Mouse (Mus musculus) adrenal gland, adult 2 months (tissue): Measurements from ENCODE around the gene Zbtb7b. TPM values are rescaled to one million over a fixed set of nuclear protein-coding genes. Genes with fewer than 3 reads are reported as not detected.
"Not testable (repeated sequence)": the region's sequence is repeated elsewhere in the genome, so short reads cannot be mapped to it uniquely, and the experiment has no call there.

Source experiments
- DNase-seq: peaks from one replicate; pipeline ENCODE4 v3.0.0; 2021
- long read RNA-seq: library from polyadenylated mRNA; stranded (forward); transcript quantifications from one replicate; pipeline ENCODE4 v2.0.0, GENCODE M21; 2021
- polyA plus RNA-seq: library from polyadenylated mRNA; depleted of rRNA; stranded (reverse); fragments of >200 nt; gene quantifications from 2 replicates; pipeline ENCODE4 v1.2.3, GENCODE M21; 2012; rRNA removed
- total RNA-seq, 2 experiments: library from RNA; stranded (reverse); gene quantifications; 2 replicates each; pipeline ENCODE4 v1.2.3; 2021

Zbtb7b gene
- total RNA-seq: 100 to 1,000 TPM in 1 of 2 experiments, 10 to 100 TPM in 1; 84.0 to 102 TPM
- 117 and 121 TPM in 2 replicates for polyA plus RNA-seq
- long read RNA-seq, partial matches to known transcripts: 18 of 33 reads
- long read RNA-seq, other reads (novel, unspliced or antisense): 13 of 33 reads

DNA sequence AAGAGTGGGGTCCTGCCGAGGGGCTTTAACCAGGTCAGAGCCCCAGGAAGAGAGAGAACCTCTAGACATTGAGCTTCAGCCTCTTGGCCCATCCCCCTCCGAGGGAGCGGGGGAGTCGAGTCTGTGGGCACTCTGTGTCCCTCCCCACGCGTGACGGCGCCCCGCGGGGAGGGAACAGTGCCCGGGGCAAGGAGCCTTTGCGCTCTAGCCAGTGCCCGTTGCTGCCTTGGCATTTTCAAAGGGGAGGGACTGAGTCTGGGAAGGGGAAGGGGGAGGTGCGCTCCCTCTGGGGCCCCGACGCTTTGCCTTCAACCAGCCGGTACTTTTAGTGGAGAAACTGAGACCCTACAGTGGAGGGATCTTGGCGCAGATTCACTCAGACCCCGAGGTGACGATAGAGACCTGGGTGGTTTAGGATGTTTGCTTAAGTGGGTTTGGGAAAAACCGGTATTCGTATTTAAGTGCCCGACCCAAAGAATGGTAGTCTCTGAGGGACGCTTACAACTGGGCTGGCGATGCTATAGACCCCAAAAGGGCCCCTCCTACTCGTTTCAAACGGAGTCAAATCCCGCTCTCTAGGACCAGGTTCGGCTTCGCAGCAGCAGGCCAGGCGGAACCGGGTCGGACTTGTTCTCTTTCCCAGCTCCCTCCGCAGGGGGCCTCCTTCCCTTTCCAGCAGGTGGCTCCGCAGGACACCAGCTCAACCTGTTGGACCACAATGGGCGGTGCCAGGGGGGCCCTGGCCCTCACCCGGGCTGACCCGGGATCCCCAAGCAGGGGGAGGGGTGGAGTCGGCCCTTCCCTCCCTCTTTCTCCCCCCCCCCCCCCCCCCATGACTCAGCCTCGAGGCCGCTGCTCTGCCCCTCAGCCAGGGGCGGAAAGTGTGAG is at the start of gene Zbtb7b:
Gene Zbtb7b (minus strand): TSS at position 771 of the 888 bp plus-strand sequence.
- DNase-seq: peak; percentile 93

GRCm38 (mm10) chr3:89440691-89441090 is 46.1 kb upstream of the Zbtb7b start:
- peak; percentile 78 for DNase-seq

DNA sequence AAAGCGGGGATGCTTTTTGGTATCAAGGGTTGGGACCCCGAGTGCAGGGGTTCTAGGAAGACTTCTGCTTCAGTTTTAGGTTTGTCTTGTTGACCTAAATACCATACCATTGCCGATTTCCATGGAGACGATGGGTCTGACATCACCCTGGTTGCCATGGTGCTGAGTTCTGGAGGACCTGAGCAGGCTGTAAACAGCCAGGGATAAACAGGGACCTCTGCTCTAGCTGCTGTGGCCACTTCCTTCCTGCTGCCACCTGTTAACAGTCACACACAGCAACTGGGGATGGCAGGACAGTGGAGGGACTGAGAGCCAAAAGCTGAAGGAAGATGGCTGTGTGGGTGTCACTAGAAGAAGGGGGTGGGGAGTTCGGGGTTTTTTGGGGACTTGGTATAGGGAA is 42.7 kb upstream of the Zbtb7b start:
- no peak for DNase-seq

DNA sequence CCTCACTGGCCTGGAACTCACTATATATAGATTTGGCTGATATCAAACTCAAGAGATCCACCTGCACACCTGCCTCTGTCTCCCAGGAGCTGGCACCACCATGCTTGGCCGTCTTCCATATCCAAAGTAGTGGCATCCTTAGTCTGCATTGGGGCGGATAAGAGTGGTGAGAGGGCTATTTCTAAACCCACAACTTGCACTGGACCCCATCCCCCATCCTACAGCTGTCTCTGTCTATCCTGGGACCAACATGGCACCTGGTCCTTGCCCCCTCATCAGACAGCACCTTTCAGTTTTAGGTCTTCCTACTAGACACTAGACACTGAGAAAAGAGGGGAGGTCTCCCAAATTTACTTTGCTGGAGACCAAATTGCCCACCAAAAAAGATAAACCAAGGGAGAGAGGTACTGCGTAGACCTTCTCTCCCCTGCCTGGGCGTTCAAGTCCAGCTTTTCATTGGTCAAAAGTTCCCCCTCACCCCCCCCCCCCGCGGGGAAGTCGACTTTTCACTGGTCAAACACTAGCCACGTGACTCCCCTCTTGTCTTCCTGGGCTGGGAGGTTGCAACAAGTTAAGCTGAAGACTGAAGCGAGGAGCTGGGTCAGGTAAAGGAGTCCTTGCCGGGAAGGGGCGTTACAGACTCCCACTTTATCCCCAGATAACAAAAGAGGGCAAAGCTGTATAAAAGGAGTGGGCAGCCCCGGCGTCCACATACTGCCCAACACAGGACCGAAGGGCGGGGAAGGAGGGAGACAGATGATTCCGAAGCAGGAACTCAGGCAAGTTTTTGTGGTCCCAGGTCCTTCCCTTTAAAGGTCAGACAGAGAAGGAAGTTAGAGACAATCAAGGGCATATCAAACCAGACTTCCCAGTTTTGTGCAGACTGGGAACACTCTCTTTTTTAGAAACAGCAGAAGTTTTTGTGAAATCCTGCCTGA is 41.9 kb upstream of the Zbtb7b start, which contains the start of gene Pbxip1:
Gene Pbxip1 (plus strand): TSS at position 531 of the 938 bp plus-strand sequence.
- DNase-seq: peak; percentile 82

DNA sequence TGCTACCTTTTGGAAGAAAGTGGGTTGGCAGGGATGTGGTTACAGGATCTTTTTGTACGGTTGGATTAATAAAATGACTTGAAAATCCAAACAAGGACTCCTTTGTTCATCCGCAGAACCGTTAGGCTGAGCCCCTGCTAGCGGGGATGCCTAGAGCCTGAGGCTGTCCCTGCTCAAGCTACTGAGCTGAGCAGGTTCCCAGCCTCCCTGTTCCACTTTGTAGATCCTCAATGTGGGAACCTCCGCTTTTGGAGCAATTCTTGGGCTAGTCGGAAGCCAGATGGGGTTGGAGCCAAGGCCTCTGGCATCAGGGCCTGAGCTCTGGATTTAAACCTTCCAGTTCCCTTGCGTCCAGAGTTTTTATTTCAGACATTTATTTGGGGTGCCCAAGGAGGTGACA is 40.5 kb upstream of the Zbtb7b start:
- no peak for DNase-seq

DNA sequence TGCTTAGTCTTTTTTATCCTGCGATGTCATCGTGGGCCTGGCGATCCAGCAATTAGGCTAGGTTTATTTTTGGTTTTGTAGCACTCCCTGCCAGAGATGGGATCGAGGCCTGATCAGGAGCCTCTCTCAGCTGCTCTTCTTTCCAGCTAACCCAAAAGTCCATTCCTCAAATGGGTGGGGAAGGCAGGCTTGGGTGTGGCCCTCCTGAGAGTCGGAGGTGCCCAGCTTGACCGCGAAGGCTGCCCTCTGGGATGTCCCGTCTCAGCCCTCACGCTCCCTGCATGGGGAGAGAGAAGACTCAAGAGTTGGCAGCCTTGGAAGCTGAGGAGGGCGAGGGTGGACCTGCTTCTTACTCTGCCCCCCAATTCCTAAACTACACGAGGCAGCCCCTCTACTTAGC is 40.0 kb upstream of the Zbtb7b start:
- no peak for DNase-seq

GRCm38 (mm10) chr3:89432606-89433005 is 38.0 kb upstream of the Zbtb7b start:
- no peak for DNase-seq

DNA sequence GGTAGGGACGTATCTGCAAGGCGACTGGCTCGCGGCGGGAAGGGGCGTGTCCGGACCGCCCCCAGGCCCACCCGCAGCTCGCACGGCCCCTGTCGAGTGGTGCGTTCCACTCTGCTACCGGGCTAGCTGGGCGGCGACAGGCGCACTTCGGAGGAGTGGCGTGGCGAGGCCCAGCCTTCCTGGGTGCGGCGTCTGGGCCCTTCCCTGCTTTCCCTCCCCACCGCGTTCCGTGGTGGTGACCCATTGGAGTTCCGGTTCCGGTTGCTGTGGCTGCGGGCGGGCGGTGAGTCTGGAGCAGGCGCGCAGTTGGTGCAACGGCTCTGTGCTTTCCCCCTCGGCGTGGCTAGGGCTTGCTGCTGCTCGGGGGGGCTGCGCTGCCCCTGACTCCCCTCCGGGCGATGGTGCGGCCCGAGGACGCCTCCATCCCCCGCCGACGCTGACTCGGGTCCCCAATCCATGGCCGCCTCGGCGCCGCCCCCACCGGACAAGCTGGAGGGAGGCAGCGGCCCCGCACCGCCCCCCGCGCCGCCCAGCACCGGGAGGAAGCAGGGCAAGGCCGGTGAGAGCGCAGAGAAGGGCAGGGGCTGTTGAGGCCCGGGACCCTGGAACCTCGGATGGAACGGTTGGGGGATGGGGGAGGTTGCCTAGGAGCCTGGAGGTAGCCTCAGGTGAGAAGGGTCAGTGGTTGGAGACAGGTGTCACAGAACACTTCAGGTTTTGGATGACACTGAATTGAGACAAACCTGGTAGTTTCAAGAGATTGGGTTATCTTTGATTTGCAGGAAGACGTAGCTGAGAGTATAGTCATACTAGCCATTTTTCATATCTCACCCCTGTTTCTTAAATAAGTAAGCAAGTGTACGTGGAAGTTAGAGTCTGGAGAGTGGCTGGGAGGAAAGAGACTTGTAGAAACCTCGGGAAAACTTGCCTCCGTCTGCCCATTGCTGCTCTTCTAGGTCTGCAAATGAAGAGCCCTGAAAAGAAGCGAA is 35.9 kb upstream of the Zbtb7b start, which contains the start of gene Pygo2:
Gene Pygo2 (plus strand): TSS at position 44 of the 989 bp plus-strand sequence.
- DNase-seq: peak; percentile 99

DNA sequence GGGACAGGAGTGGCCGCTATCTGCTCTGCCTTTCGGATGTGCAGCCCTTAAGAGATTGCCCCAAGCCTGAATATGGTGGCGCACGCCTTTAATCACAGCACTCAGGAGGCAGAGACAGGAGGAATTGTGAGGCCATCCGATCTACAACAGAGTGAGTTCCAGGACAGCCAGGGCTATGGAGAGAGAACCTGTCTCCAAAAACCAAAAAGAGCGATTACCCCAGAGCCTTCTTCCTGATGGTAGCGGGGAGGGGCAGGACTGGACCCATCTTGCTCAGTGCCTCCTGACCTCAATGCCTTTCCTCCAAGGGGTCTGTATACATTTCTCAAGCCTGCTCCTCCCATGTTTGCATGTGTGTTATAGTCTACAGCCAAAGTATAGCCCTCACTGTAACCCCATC is 34.4 kb upstream of the Zbtb7b start:
- DNase-seq: not testable (repeated sequence)

- DNase-seq: no peak
Observed at GRCm38 (mm10) chr3:89425876-89426275, 31.3 kb upstream of the Zbtb7b start.

GRCm38 (mm10) chr3:89425141-89425525 is 30.6 kb upstream of the Zbtb7b start:
- DNase-seq: no peak

DNA sequence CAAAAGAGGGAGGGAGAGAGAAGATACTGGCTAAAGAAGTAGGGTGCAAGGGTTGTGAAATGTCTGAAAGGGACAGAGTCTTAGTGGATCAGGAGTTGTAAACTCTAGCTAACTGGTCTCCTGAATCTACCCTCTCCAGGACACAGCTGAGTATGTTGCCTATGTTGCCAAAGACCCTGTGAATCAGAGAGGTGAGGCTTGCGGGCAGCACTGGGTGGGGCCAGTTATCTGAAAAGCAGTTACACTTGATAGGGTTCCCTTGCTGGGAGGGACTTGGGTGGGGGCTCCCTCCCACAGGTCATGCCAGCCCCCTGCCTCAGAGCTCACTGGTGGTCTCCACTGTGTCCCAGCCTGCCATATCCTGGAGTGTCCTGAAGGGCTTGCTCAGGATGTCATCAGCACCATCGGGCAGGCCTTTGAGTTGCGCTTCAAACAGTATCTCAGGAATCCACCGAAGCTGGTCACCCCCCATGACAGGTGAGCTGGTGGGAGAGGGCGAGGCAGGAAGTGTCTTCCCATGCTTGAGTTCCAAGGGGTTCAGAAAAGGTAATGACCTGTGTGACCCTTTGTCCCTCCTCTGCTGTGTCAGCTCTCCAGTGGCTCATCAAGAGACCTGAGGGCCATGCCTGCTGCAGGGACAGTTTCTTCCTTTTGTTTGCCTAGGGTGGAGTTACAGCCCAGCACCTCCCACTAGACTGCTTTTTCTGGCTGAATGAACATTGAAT is 30.0 kb upstream of the Zbtb7b start:
- no peak for DNase-seq

- DNase-seq: no peak
Observed at GRCm38 (mm10) chr3:89422556-89423205, 28.1 kb upstream of the Zbtb7b start.

DNA sequence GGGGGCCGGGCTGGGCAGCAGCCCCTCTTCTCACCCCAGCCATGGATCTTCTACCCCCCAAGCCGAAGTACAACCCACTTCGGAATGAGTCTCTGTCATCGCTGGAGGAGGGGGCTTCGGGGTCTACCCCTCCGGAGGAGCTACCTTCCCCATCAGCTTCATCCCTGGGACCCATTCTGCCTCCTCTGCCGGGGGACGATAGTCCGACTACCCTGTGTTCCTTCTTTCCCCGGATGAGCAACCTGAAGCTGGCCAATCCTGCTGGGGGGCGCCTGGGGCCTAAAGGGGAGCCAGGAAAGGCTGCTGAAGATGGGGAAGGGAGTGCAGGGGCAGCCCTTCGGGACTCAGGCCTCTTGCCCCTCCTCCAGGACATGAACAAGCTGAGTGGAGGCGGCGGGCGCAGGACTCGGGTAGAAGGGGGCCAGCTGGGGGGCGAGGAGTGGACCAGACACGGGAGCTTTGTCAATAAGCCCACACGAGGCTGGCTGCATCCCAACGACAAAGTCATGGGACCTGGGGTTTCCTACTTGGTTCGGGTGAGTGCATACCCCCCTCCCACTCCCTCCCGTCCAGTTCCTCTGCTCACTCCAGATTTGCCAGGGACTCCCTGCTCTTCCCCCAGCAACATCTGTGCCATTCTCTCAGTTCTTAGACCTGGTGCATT is 27.4 kb upstream of the Zbtb7b start:
- DNase-seq: no peak

- peak; percentile 90 for DNase-seq
Observed at GRCm38 (mm10) chr3:89421002-89421774, 26.6 kb upstream of the Zbtb7b start.

DNA sequence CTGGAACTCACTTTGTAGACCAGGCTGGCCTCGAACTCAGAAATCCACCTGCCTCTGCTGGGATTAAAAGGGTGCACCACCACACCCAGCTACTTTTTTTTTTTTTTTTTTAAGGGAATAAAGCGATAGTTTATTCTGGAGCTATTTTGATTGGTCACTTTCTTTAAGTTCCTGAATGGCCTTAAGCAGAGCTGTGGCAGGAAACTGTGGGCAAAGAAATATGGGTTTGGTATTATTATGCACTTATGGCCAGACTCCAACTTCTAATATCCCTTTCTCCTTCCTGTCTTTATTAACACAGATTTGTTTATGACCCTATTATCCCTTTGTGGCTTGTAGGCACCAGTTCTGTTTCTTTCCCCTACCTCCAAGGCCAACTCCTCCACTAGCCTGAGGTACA is 25.8 kb upstream of the Zbtb7b start:
- no peak for DNase-seq

- no peak for DNase-seq
Observed at GRCm38 (mm10) chr3:89419981-89420380, 25.4 kb upstream of the Zbtb7b start.

DNA sequence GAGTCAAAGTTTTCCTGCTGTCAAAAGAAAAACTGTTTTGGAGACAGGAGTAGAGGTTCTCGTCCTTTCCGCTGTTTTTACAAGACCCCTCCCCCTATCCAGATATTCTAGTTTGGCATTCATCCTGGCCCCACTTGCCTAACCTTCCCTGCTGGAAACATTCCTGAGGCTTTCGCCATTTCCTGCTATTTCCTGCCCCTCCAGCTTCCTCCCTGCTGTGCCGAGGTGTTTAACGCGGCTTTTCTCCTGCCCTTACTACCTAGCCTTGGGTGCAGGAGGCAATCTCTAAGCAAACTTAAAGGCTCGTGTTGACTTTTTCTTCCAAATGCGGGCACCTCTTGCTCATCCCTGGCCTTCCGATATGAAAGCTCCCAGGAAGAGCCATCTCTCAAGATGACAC is 25.0 kb upstream of the Zbtb7b start:
- DNase-seq: peak; percentile 79
